Mouse (Mus musculus) neural tube, embryonic 13.5 days (tissue): Measurements from ENCODE around the gene Elane. TPM values are rescaled to one million over a fixed set of nuclear protein-coding genes. Genes with fewer than 3 reads are reported as not detected.

Experiments
- ATAC-seq: fragments of 200-750 bp; cut with Nextera tagmentation; 2 replicates; pipeline ENCODE4 v1.8.0; 2017; ENCODE audit warnings: low read depth, mild to moderate bottlenecking, moderate TSS enrichment, moderate library complexity
- H3K27ac ChIP-seq: fragments of 300-500 bp; sonication (generic); replicated peaks from 2 replicates; pipeline ENCODE4 v1.5.1; 2015; ENCODE audit warnings: moderate library complexity, mild to moderate bottlenecking, inconsistent platforms
- H3K27me3 ChIP-seq: fragments of 300-500 bp; sonication (generic); 2 replicates; pipeline ENCODE4 v1.6.1; 2015; ENCODE audit warnings: mild to moderate bottlenecking, inconsistent platforms
- H3K36me3 ChIP-seq: fragments of 300-500 bp; sonication (generic); 2 replicates; pipeline ENCODE4 v1.6.1; 2015; ENCODE audit warnings: mild to moderate bottlenecking, inconsistent platforms
- H3K4me1 ChIP-seq: fragments of 300-500 bp; sonication (generic); replicated peaks from 2 replicates; pipeline ENCODE4 v1.6.1; 2015; ENCODE audit warnings: inconsistent platforms
- H3K4me2 ChIP-seq: fragments of 300-500 bp; sonication (generic); 2 replicates; pipeline ENCODE4 v1.6.1; 2015; ENCODE audit warnings: inconsistent platforms, mild to moderate bottlenecking, moderate library complexity
- H3K4me3 ChIP-seq: fragments of 300-500 bp; sonication (generic); 2 replicates; pipeline ENCODE4 v1.5.1; 2015; ENCODE audit warnings: mild to moderate bottlenecking, inconsistent platforms
- H3K9ac ChIP-seq: fragments of 300-500 bp; sonication (generic); 2 replicates; pipeline ENCODE4 v1.6.1; 2015; ENCODE audit warnings: moderate library complexity, mild to moderate bottlenecking, inconsistent platforms
- H3K9me3 ChIP-seq: fragments of 300-500 bp; sonication (generic); 2 replicates; pipeline ENCODE4 v1.6.1; 2016; ENCODE audit warnings: inconsistent platforms
- WGBS: fragments of 180-500 bp; shearing (Covaris S2); methylation state at CpG from one replicate; pipeline ENCODE4 v1.1.7; 2015; 5-methylcytosine and 5-hydroxymethylcytosine counted together
- polyA plus RNA-seq: library from polyadenylated mRNA; unstranded; fragments of >200 nt; fragmentation: Nextera tagmentation; extraction: Ambion mirVana; gene quantifications from 2 replicates; pipeline ENCODE4 v1.2.1, GENCODE M21; 2015

Elane gene
- polyA plus RNA-seq, 1 experiment from 2014 or later: 0.67 TPM

DNA sequence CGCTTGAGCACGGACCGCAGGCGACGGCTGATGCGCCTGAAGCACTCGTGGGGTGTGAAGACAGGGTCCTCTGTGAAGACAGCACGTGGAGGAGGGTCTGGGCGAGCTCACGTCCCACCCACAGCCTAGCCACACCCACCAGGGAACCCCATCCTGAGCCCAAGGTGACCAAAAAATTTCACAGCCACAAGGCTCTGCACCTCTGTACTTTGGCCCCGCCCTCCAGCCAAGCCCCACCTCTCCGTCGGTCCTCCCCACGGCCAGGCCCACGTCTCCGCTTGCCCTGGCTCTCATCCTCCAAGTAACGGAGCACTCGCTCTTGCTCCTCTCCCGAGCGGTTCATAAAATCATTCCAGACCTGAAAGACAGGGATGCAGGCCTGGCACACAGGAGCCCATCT lies 26.4 kb downstream of the Elane start:
- Histone ChIP-seq H3K27me3 (peaks cover 3% of the 10 kb centered on the region), H3K9ac (no peak overlapping the region), H3K9me3 (no peaks in the 10 kb centered on the region), H3K4me2 (no peak overlapping the region), H3K36me3 (peaks cover 24% of the 10 kb centered on the region), H3K27ac (no peak overlapping the region), H3K4me1 (peaks cover 49% of the 10 kb centered on the region), H3K4me3 (no peak overlapping the region)
- WGBS: 58% methylated on average over 20 of the region's 20 CpGs
- ATAC-seq: no peak

DNA sequence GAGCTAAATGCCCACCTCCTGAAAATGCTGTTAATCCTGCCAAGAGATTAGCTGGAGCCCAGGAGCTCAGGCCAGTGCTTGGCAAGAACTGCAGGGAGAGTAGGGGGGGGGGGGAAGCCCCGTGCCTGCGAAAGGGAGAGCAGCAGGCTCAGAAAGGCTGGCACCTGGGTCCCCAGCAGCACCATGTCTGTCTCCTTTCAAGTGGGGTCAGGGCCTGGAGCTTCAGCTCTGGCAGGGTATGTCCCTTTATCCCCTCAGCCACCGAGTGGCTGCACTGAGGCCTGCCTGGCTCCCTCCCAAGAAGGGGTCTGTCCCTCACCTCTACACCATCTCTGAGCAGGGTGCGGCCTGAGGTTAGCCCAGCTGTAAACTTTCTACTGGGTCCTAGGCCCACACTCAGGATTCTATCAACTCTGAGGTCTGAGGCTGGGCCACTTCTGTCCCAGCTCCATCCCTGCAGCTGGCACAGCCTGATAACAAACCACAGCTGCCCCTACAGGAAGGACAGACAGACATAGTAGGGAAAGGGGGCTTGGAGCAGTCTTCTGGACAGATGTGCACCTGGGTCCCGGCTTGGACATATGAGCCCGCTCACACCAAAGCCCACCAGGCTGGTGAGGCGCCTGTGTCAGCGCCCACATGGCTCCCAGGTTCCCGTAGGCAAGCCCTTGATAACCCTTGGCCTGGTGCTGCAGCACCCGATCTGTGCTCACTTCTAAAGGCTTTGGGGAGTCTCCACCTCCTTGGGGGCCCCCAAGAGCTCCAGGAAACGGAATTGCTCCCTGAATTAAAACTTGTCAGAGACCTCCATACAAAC lies 28.3 kb downstream of the Elane start:
- Histone ChIP-seq H3K27me3 (peaks cover 22% of the 10 kb centered on the region), H3K27ac (no peak overlapping the region; the same call in 1 of the 2 replicates), H3K36me3 (peaks cover 24% of the 10 kb centered on the region), H3K4me1 (peaks cover 42% of the 10 kb centered on the region), H3K4me2 (no peak overlapping the region), H3K9me3 (no peaks in the 10 kb centered on the region), H3K4me3 (no peak overlapping the region), H3K9ac (0 out of 2 replicates have a peak overlapping the region, but pooled peaks have one; percentile 41)
- 73% methylated on average over 11 of the region's 11 CpGs for WGBS
- ATAC-seq: no peak

GRCm38 (mm10) chr10:79914948-79915596 lies 29.0 kb downstream of the Elane start:
- peak overlapping the region; percentile 97 for H3K4me2 ChIP-seq

GRCm38 (mm10) chr10:79916081-79916480 lies 30.0 kb downstream of the Elane start:
- WGBS: 11% methylated on average over 8 of the region's 8 CpGs
- no peak for ATAC-seq
- Histone ChIP-seq H3K27me3 (peaks cover 39% of the 10 kb centered on the region), H3K4me1 (peaks cover 45% of the 10 kb centered on the region), H3K27ac (peak overlapping the region; percentile 85), H3K9ac (peak overlapping the region; percentile 97), H3K36me3 (peaks cover 16% of the 10 kb centered on the region), H3K4me2 (peak overlapping the region; percentile 97), H3K9me3 (no peaks in the 10 kb centered on the region), H3K4me3 (peak overlapping the region; percentile 84)

More at GRCm38 (mm10) chr10:79914948-79915596, 29.0 kb downstream of the Elane start:
- Histone ChIP-seq H3K4me1 (peaks cover 38% of the 10 kb centered on the region), H3K27me3 (peaks cover 29% of the 10 kb centered on the region), H3K9me3 (no peaks in the 10 kb centered on the region), H3K36me3 (peaks cover 24% of the 10 kb centered on the region), H3K4me3 (peak overlapping the region; percentile 84; the same call in 1 of the 2 replicates), H3K9ac (0 out of 2 replicates have a peak overlapping the region, but pooled peaks have one; percentile 97), H3K27ac (no peak overlapping the region)
- ATAC-seq: no peak
- 74% methylated on average over 7 of the region's 7 CpGs for WGBS

- Histone ChIP-seq H3K9ac (peak within 1 kb of the TSS; percentile 97), H3K4me3 (peak within 1 kb of the TSS; percentile 84), H3K27ac (peak within 1 kb of the TSS; percentile 85), H3K4me2 (peak within 1 kb of the TSS; percentile 97), H3K27me3 (peaks cover 48% of the 10 kb centered on the region), H3K4me1 (peaks cover 54% of the 10 kb centered on the region), H3K36me3 (peaks cover 7% of the 10 kb centered on the region), H3K9me3 (no peaks in the 10 kb centered on the region)
- peak; percentile 81 for ATAC-seq
- 2% methylated on average over 42 of the region's 42 CpGs for WGBS
These were observed 30.9 kb downstream of the Elane start, which contains the start of gene Kiss1r for GRCm38 (mm10) chr10:79916808-79917531. Kiss1r (plus strand) TSS chr10:79916971.

- peaks cover 55% of the 10 kb centered on the region for H3K27me3 ChIP-seq
- H3K4me2 ChIP-seq: peak overlapping the region; percentile 97
- no peaks in the 10 kb centered on the region for H3K9me3 ChIP-seq
- H3K4me1 ChIP-seq: peaks cover 54% of the 10 kb centered on the region
- peak overlapping the region; percentile 84 for H3K4me3 ChIP-seq
- peak overlapping the region; percentile 97; the same call in 1 of the 2 replicates for H3K9ac ChIP-seq
- ATAC-seq: no peak
- 61% methylated on average over 5 of the region's 5 CpGs for WGBS
- H3K27ac ChIP-seq: no peak overlapping the region
- peaks cover under 1% of the 10 kb centered on the region; the same call in 1 of the 2 replicates for H3K36me3 ChIP-seq
These were observed 31.6 kb downstream of the Elane start for GRCm38 (mm10) chr10:79917532-79918100.

GRCm38 (mm10) chr10:79918231-79919078 lies 32.4 kb downstream of the Elane start:
- peaks cover 54% of the 10 kb centered on the region for H3K4me1 ChIP-seq
- no peaks in the 10 kb centered on the region for H3K9me3 ChIP-seq
- H3K4me3 ChIP-seq: peak overlapping the region; percentile 6; the same call in 1 of the 2 replicates
- WGBS: 3% methylated on average over 35 of the region's 35 CpGs
- no peak for ATAC-seq
- peak overlapping the region; percentile 4; the same call in 1 of the 2 replicates for H3K4me2 ChIP-seq
- H3K36me3 ChIP-seq: no peaks in the 10 kb centered on the region
- no peak overlapping the region for H3K27ac ChIP-seq
- no peak overlapping the region for H3K9ac ChIP-seq
- H3K27me3 ChIP-seq: peaks cover 63% of the 10 kb centered on the region

GRCm38 (mm10) chr10:79919251-79919849 lies 33.3 kb downstream of the Elane start:
- H3K4me1 ChIP-seq: peaks cover 47% of the 10 kb centered on the region
- WGBS: 3% methylated on average over 21 of the region's 21 CpGs
- H3K9me3 ChIP-seq: no peaks in the 10 kb centered on the region
- H3K9ac ChIP-seq: 0 out of 2 replicates have a peak overlapping the region, but pooled peaks have one; percentile 38
- no peak overlapping the region for H3K4me3 ChIP-seq
- peaks cover 72% of the 10 kb centered on the region for H3K27me3 ChIP-seq
- no peak overlapping the region for H3K27ac ChIP-seq
- no peak for ATAC-seq
- H3K4me2 ChIP-seq: no peak overlapping the region; the same call in 1 of the 2 replicates
- no peaks in the 10 kb centered on the region for H3K36me3 ChIP-seq

DNA sequence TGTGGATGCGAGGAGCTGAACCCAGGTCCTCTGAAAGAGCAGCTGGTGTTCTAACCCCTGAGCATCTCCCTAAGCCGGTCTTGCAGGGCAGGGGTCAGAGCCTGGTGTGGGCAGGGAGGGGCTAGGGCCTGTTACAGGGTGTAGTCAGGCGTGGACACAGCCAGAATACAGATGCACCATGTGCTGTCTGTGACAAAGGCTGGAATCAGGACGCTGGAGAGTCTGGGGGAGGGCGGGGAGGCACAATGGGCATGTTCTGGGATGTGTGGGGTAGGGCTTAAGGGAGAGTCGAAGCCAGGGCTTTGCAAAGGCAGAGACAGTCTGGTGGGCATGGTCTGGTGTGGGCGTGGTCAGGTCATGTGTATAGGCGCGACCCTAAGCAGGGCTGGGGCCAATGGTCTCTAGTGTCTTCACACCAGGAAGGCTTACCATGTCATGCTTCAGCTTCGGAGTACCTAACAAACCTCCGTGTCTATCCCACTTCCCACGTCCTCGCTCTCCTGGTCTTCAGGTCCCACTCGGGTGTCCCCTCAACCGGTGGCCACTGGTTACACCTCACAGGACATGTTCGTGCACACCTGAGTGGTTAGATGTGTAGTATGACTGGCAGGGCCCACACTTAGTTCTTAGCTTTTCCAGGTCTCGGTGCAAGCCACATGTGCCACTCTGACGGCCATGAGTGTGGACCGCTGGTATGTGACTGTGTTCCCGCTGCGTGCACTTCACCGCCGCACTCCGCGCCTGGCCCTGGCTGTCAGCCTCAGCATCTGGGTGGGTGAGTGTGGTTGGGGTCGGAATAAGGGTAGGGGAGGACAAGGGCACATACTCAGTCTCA lies 34.2 kb downstream of the Elane start:
- Histone ChIP-seq H3K4me3 (peak overlapping the region; percentile 27), H3K4me1 (peaks cover 38% of the 10 kb centered on the region), H3K4me2 (peak overlapping the region; percentile 51), H3K9me3 (no peaks in the 10 kb centered on the region), H3K27ac (no peak overlapping the region), H3K9ac (no peak overlapping the region), H3K27me3 (peaks cover 72% of the 10 kb centered on the region), H3K36me3 (no peaks in the 10 kb centered on the region)
- no peak for ATAC-seq
- WGBS: 15% methylated on average over 26 of the region's 26 CpGs
